Mouse (Mus musculus): ENCODE results near the gene Utp20.
"Not testable (repeated sequence)": the region's sequence is repeated elsewhere in the genome, so short reads cannot be mapped to it uniquely, and the experiment has no call there.

DNA sequence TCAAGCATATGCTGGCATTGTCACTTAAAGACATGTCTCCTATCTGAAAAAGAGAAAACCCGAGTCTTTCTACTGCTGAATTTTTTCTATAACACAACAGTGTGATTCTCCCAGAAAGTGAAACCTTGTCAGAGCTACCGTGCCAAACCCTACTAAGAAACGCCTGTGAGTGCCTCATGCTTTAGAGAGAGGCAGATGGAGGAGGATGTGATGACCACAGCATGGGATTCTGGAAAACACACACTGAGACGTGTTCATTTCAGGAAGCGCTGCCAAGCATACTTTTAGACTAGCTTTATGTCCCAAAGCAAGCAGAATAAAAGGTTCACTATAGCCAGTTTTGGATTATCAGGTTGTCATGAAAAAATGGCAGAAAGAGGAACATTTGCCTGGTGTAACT, 53.6 kb downstream of the Utp20 start:
- TF ChIP-seq POLR2A (IDR thresholded peaks at IDR 0.05; ENCODE audit: control insufficient read depth, low read depth, low read length); CTCF (IDR thresholded peaks at IDR 0.05; ENCODE audit: control insufficient read depth, insufficient read depth, insufficient replicate concordance, low read depth, low read length): not testable (repeated sequence)
